Mouse (Mus musculus): ENCODE results near the gene Tmtc4. TPM values are rescaled to one million over a fixed set of nuclear protein-coding genes. Genes with fewer than 3 reads are reported as not detected.

Tmtc4 gene
- polyA plus RNA-seq, 1 experiment from 2014 or later = 37.4 TPM

DNA sequence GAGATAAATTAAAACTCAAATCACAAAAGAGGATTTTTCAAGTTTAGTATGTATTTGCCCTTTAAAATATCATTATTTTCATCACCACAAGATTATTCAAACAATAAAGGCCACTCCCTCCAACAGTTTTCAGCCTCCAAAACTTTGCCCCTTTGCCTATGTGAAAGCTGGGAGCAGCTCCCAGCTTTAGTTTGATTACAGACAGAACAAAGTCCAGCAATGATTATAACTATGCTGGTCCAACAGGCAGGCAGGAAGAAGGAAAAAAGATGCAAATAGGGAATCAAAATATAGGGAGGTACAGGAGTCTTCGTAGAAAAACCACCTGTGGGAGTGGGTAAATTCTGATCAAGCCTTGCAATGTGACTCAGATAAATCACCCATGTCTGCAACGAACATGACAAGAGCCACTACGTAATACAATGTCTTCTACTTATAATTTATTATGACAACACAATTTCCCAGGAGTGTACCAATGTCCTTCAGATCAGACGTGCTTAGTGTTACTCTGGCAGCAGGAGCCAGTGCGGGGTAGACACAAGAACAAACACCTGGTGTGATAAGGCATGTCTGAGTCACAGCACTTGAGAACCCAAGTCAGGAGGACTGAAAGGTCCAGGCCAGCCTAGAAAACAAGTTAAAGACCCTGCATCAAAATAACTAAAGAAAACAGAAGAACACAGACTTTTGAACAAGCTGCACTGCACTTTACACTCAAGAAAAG, 74.3 kb downstream of the Tmtc4 start:
- ATAC-seq (ENCODE audit: low FRiP score, low TSS enrichment) = no peak
- 55% methylated on average over 5 of the region's 5 CpGs for WGBS
- no peak overlapping the region for H3K27ac ChIP-seq (ENCODE audit: low read length)

DNA sequence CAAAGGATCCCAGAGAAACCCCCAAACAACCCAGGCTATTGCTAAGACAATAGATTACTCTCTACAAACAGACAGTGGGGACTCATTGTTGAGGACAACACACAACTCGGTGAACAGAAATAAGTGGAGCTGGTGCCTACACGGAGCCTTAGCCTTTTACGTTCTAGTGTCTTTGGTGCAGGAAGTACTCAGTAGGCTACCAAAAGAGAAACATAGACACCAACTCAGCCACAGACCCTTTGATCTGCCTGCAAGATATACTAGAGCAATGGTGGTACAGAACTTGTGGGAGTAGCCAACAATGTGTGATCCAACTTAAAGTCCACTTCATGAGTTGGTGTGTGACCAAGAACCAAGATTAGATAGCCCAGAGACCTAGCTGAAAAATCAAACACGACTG, 75.8 kb downstream of the Tmtc4 start:
- Histone ChIP-seq H3K4me2 (replicated peaks; ENCODE audit: low read depth, low read length) (no peak overlapping the region), H3K4me1 (ENCODE audit: insufficient read depth, low read length) (peaks cover 8% of the 10 kb centered on the region; the same call in 1 of the 2 replicates), H3K9me3 (ENCODE audit: low read length) (peaks cover 5% of the 10 kb centered on the region; the same call in 1 of the 2 replicates), H3K27ac (ENCODE audit: low read length) (no peak overlapping the region), H3K9ac (replicated peaks; ENCODE audit: low read length) (no peak overlapping the region), H3K4me3 (ENCODE audit: low read length) (no peak overlapping the region), H3K27me3 (ENCODE audit: insufficient read depth, low read length) (no peaks in the 10 kb centered on the region; the same call in 1 of the 2 replicates), H3K36me3 (ENCODE audit: insufficient read depth, low read length) (no peaks in the 10 kb centered on the region)
- 95% methylated on average over 4 of the region's 4 CpGs for WGBS
- no peak for ATAC-seq (ENCODE audit: low FRiP score, low TSS enrichment)

More for the DNA sequence above, 74.3 kb downstream of the Tmtc4 start:
- H3K4me1 ChIP-seq (ENCODE audit: insufficient read depth, low read length) = peaks cover 8% of the 10 kb centered on the region; the same call in 1 of the 2 replicates
- H3K4me2 ChIP-seq (replicated peaks; ENCODE audit: low read depth, low read length) = no peak overlapping the region
- H3K36me3 ChIP-seq (ENCODE audit: insufficient read depth, low read length) = no peaks in the 10 kb centered on the region
- no peak overlapping the region for H3K9ac ChIP-seq (replicated peaks; ENCODE audit: low read length)
- no peaks in the 10 kb centered on the region; the same call in 1 of the 2 replicates for H3K27me3 ChIP-seq (ENCODE audit: insufficient read depth, low read length)
- no peak overlapping the region for H3K4me3 ChIP-seq (ENCODE audit: low read length)
- peaks cover 5% of the 10 kb centered on the region; the same call in 1 of the 2 replicates for H3K9me3 ChIP-seq (ENCODE audit: low read length)

DNA sequence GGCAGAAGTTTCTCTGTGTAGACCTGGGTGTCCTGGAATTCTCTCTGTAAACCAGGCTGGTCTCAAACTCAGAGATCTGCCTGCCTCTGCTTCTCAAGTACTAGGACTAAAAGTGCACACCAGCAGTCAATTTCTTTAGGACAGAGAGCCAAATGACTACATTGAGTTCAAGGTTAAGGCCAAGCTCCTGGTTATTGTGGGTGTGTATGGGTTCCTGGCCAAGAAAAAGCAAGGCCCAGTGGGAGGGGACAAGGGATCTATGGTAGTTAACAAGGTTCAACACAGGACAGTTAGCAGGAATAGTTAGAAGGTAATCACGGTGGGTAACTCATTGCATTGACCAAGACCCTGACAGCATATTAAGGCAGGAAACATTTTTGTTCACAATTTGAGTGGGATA, 78.8 kb downstream of the Tmtc4 start:
- WGBS = 93% methylated on average over 1 of the region's 1 CpGs
- no peak overlapping the region for H3K9ac ChIP-seq (replicated peaks; ENCODE audit: low read length)
- H3K4me3 ChIP-seq (ENCODE audit: low read length) = no peak overlapping the region
- H3K9me3 ChIP-seq (ENCODE audit: low read length) = peaks cover 5% of the 10 kb centered on the region; the same call in 1 of the 2 replicates
- no peak for ATAC-seq (ENCODE audit: low FRiP score, low TSS enrichment)
- peaks cover 11% of the 10 kb centered on the region for H3K4me1 ChIP-seq (ENCODE audit: insufficient read depth, low read length)
- H3K27me3 ChIP-seq (ENCODE audit: insufficient read depth, low read length) = no peaks in the 10 kb centered on the region
- H3K4me2 ChIP-seq (replicated peaks; ENCODE audit: low read depth, low read length) = no peak overlapping the region
- no peaks in the 10 kb centered on the region for H3K36me3 ChIP-seq (ENCODE audit: insufficient read depth, low read length)
- H3K27ac ChIP-seq (ENCODE audit: low read length) = no peak overlapping the region

DNA sequence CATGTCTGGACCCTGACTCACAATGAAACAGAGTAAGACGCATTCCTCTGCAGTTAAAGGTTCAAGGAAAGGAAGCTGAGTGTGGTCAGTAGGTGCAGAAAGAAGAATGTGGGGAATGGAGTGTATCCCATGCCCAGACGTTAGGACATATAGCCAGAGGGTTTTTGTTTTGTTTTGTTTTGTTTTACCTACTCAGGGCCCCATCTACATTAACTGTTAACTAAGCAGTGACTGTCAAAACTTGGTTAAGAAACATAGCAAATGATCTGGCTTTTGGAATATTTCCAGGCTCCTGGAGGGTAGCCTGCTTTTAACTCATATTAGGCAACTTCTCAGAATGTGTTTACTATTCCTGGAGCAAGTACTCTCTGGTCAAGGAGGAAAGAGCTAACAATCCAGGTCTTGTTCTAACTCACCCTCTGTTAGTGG, 79.9 kb downstream of the Tmtc4 start:
- ATAC-seq (ENCODE audit: low FRiP score, low TSS enrichment) = no peak
- no peaks in the 10 kb centered on the region for H3K36me3 ChIP-seq (ENCODE audit: insufficient read depth, low read length)

DNA sequence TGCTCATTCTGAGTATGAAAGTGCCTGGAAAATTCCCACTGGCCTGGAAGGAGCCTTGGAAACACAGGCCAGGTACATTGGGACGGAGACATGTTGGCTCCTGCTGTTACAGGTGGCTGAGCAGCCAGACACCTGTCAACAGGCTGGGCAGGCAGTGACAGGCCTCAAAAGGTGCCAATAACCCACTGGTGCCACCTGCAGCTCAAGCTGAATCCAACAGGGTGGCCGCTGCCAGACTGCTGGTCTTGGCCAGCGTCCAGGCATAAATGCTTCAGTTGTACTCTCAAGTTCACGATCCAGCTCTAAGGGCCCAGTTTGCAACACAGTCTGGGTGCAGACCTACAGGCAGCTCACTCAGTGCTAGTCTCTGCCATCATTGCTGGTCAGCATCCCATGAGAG, 81.0 kb downstream of the Tmtc4 start:
- Histone ChIP-seq H3K36me3 (ENCODE audit: insufficient read depth, low read length) (no peaks in the 10 kb centered on the region), H3K4me1 (ENCODE audit: insufficient read depth, low read length) (peaks cover 11% of the 10 kb centered on the region), H3K27me3 (ENCODE audit: insufficient read depth, low read length) (no peaks in the 10 kb centered on the region), H3K27ac (ENCODE audit: low read length) (peak overlapping the region; percentile 87), H3K4me3 (ENCODE audit: low read length) (no peak overlapping the region), H3K4me2 (replicated peaks; ENCODE audit: low read depth, low read length) (no peak overlapping the region), H3K9me3 (ENCODE audit: low read length) (peaks cover 1% of the 10 kb centered on the region; the same call in 1 of the 2 replicates), H3K9ac (replicated peaks; ENCODE audit: low read length) (no peak overlapping the region)
- peak; percentile 78 for ATAC-seq (ENCODE audit: low FRiP score, low TSS enrichment)
- 40% methylated on average over 4 of the region's 4 CpGs for WGBS

More for the DNA sequence above, 79.9 kb downstream of the Tmtc4 start:
- WGBS = 37% methylated on average over 2 of the region's 2 CpGs
- Histone ChIP-seq H3K27ac (ENCODE audit: low read length) (peak overlapping the region; percentile 67; the same call in 1 of the 2 replicates), H3K4me3 (ENCODE audit: low read length) (no peak overlapping the region), H3K9ac (replicated peaks; ENCODE audit: low read length) (no peak overlapping the region), H3K27me3 (ENCODE audit: insufficient read depth, low read length) (no peaks in the 10 kb centered on the region), H3K9me3 (ENCODE audit: low read length) (peaks cover 5% of the 10 kb centered on the region; the same call in 1 of the 2 replicates), H3K4me1 (ENCODE audit: insufficient read depth, low read length) (peaks cover 11% of the 10 kb centered on the region), H3K4me2 (replicated peaks; ENCODE audit: low read depth, low read length) (no peak overlapping the region)

DNA sequence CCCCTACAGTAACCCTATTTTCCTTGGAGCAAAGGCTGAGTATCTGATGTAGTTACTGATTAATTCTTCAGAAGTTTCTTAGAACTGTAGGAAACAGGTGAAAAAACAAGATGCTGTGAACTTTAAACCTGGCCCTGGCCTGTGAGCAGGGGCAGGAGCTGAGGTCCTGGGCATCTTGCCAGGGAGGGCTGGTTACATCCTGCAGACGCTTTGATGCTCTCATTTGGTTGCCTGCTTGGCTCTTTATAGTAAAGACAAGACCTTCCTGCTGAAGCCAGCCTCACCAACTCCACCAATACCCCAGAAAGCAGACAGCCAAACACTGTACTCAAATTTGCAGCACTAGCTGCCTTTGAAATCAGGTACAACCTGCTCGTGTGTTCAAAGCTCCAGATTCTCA, 81.7 kb downstream of the Tmtc4 start:
- H3K4me2 ChIP-seq (replicated peaks; ENCODE audit: low read depth, low read length) = no peak overlapping the region
- H3K27me3 ChIP-seq (ENCODE audit: insufficient read depth, low read length) = no peaks in the 10 kb centered on the region
- no peaks in the 10 kb centered on the region for H3K36me3 ChIP-seq (ENCODE audit: insufficient read depth, low read length)
- no peak overlapping the region for H3K9ac ChIP-seq (replicated peaks; ENCODE audit: low read length)
- no peak overlapping the region for H3K4me3 ChIP-seq (ENCODE audit: low read length)
- H3K9me3 ChIP-seq (ENCODE audit: low read length) = no peaks in the 10 kb centered on the region
- peak overlapping the region; percentile 87 for H3K27ac ChIP-seq (ENCODE audit: low read length)
- 26% methylated on average over 2 of the region's 2 CpGs for WGBS
- peaks cover 11% of the 10 kb centered on the region for H3K4me1 ChIP-seq (ENCODE audit: insufficient read depth, low read length)
- ATAC-seq (ENCODE audit: low FRiP score, low TSS enrichment) = peak; percentile 90

DNA sequence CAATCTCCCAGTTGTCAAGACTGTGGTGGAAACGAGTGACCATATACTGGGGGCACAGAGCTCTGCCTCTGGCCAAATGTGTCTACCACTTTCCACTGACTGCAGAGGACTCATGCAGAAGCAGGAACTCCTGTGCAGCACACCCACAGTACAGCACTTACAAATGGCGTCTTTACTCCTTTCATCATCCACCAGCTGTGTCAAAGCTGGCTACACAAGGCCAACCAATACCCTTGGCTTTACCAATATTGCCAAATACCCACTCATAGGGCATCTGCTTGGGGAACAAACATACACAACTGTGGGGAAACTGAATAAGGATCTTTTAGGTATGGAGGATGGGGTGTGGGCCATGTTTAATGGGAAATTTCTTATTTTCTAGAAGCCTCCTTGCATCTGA, 82.1 kb downstream of the Tmtc4 start:
- Histone ChIP-seq H3K9me3 (ENCODE audit: low read length) (no peaks in the 10 kb centered on the region), H3K4me1 (ENCODE audit: insufficient read depth, low read length) (peaks cover 11% of the 10 kb centered on the region), H3K4me2 (replicated peaks; ENCODE audit: low read depth, low read length) (no peak overlapping the region), H3K27ac (ENCODE audit: low read length) (peak overlapping the region; percentile 87), H3K4me3 (ENCODE audit: low read length) (no peak overlapping the region), H3K9ac (replicated peaks; ENCODE audit: low read length) (no peak overlapping the region), H3K36me3 (ENCODE audit: insufficient read depth, low read length) (no peaks in the 10 kb centered on the region), H3K27me3 (ENCODE audit: insufficient read depth, low read length) (no peaks in the 10 kb centered on the region)
- 68% methylated on average over 2 of the region's 2 CpGs for WGBS
- peak; percentile 47 for ATAC-seq (ENCODE audit: low FRiP score, low TSS enrichment)

DNA sequence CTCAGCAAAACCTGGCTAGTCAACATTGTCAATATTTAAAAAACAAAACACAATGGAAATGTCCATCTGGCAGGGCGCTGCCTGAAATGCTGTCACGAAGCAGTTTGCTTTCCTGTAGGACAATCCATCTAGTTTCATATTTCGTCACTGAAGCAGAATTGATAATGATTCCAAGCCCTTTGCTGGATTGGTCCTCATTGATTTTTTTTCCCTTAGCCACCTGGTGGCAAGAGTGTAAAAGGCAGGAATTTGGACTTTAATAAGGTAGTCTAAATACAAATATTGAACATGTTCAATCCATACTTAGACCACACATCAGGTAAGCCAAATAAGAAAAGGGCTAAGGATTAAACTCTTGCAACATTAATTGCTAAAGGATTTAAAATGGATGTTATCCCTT, 82.7 kb downstream of the Tmtc4 start:
- H3K4me3 ChIP-seq (ENCODE audit: low read length) = no peak overlapping the region
- no peak overlapping the region for H3K9ac ChIP-seq (replicated peaks; ENCODE audit: low read length)
- no peaks in the 10 kb centered on the region for H3K27me3 ChIP-seq (ENCODE audit: insufficient read depth, low read length)
- H3K36me3 ChIP-seq (ENCODE audit: insufficient read depth, low read length) = no peaks in the 10 kb centered on the region
- no peak overlapping the region for H3K27ac ChIP-seq (ENCODE audit: low read length)
- ATAC-seq (ENCODE audit: low FRiP score, low TSS enrichment) = no peak
- H3K4me1 ChIP-seq (ENCODE audit: insufficient read depth, low read length) = peaks cover 11% of the 10 kb centered on the region
- H3K4me2 ChIP-seq (replicated peaks; ENCODE audit: low read depth, low read length) = no peak overlapping the region
- 88% methylated on average over 3 of the region's 3 CpGs for WGBS
- H3K9me3 ChIP-seq (ENCODE audit: low read length) = no peaks in the 10 kb centered on the region

DNA sequence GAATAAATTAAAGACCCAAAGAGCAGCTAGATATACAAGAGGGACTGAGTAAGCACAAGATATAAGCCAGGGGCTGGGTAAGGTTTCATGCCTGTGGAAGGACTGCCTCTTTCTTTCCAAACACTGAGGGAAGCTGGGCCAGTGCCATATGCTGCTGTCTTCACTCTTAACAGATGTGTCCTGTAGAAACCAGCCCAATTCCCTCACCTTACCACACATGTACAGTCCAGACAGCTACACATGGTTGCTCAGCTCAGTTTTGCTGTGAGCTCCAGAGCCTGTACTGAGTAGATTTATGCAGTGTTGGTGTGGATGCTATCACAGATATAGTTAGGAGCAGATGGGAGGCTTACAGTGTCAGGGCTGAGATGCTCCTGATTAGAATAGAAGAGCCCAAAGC, 83.2 kb downstream of the Tmtc4 start:
- Histone ChIP-seq H3K9me3 (ENCODE audit: low read length) (no peaks in the 10 kb centered on the region), H3K36me3 (ENCODE audit: insufficient read depth, low read length) (no peaks in the 10 kb centered on the region), H3K27me3 (ENCODE audit: insufficient read depth, low read length) (no peaks in the 10 kb centered on the region), H3K4me3 (ENCODE audit: low read length) (no peak overlapping the region), H3K4me2 (replicated peaks; ENCODE audit: low read depth, low read length) (no peak overlapping the region), H3K27ac (ENCODE audit: low read length) (no peak overlapping the region), H3K9ac (replicated peaks; ENCODE audit: low read length) (no peak overlapping the region), H3K4me1 (ENCODE audit: insufficient read depth, low read length) (peaks cover 11% of the 10 kb centered on the region)
- ATAC-seq (ENCODE audit: low FRiP score, low TSS enrichment) = no peak

DNA sequence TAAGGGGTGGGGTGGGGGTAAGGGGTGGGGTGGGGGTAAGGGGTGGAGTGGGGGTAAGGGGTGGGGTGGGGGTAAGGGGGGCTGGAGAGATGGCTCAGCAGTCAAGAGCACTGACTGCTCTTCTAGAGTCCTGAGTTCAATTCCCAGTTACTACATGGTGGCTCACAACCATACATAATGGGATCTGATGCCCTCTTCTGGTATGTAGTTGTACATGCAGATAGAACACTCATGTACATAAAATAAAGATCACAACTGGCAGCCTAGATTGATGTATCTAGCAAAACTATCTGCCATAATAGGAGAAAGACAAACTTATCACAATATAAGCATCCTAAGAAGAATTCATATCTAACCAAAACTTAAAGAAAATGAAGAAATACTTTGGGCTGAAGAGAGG, 85.3 kb downstream of the Tmtc4 start:
- Histone ChIP-seq H3K27ac (ENCODE audit: low read length) (no peak overlapping the region), H3K9ac (replicated peaks; ENCODE audit: low read length) (no peak overlapping the region), H3K9me3 (ENCODE audit: low read length) (no peaks in the 10 kb centered on the region), H3K27me3 (ENCODE audit: insufficient read depth, low read length) (no peaks in the 10 kb centered on the region), H3K4me3 (ENCODE audit: low read length) (no peak overlapping the region), H3K4me1 (ENCODE audit: insufficient read depth, low read length) (peaks cover 11% of the 10 kb centered on the region), H3K4me2 (replicated peaks; ENCODE audit: low read depth, low read length) (no peak overlapping the region), H3K36me3 (ENCODE audit: insufficient read depth, low read length) (no peaks in the 10 kb centered on the region)
- ATAC-seq (ENCODE audit: low FRiP score, low TSS enrichment) = no peak

All from kidney, embryonic 16.5 days (tissue).